Mouse (Mus musculus) testis, adult 2 months (tissue): ENCODE data around the gene Auts2. TPM values are rescaled to one million over a fixed set of nuclear protein-coding genes. Genes with fewer than 3 reads are reported as not detected.

Source experiments
- H3K27ac ChIP-seq: fragments of 200-500 bp; 2 replicates; pipeline ENCODE4 v1.5.1; 2012; ENCODE audit warnings: low read depth, low read length; ENCODE audit not compliant: control insufficient read depth, insufficient read depth
- H3K27me3 ChIP-seq: fragments of 200-500 bp; 2 replicates; pipeline ENCODE4 v1.6.1; 2012; ENCODE audit warnings: mild to moderate bottlenecking, low read length, moderate library complexity; ENCODE audit not compliant: control insufficient read depth, insufficient read depth
- H3K36me3 ChIP-seq: fragments of 200-500 bp; 2 replicates; pipeline ENCODE4 v1.6.1; 2012; ENCODE audit warnings: mild to moderate bottlenecking, low read length; ENCODE audit not compliant: control insufficient read depth, insufficient read depth
- H3K4me1 ChIP-seq: fragments of 200-500 bp; 2 replicates; pipeline ENCODE4 v1.6.1; 2012; ENCODE audit warnings: low read length; ENCODE audit not compliant: control insufficient read depth, insufficient read depth
- H3K4me3 ChIP-seq: fragments of 200-500 bp; 2 replicates; pipeline ENCODE4 v1.5.1; 2012; ENCODE audit warnings: low read depth, mild to moderate bottlenecking, low read length, moderate library complexity, mixed read lengths; ENCODE audit not compliant: control insufficient read depth
- CTCF ChIP-seq: fragments of 200-500 bp; IDR thresholded peaks from 2 replicates; pipeline ENCODE4 v1.5.1; 2012; ENCODE audit warnings: low read depth, mild to moderate bottlenecking, inconsistent platforms, low read length, moderate library complexity; ENCODE audit not compliant: control insufficient read depth, insufficient read depth, insufficient replicate concordance
- POLR2A ChIP-seq: fragments of 200-500 bp; IDR thresholded peaks from 2 replicates; pipeline ENCODE4 v1.6.1; 2012; ENCODE audit warnings: low read depth, mild to moderate bottlenecking, inconsistent platforms, low read length, moderate library complexity; ENCODE audit not compliant: control insufficient read depth
- polyA plus RNA-seq: library from polyadenylated mRNA; depleted of rRNA; stranded (reverse); fragments of >200 nt; gene quantifications from 2 replicates; pipeline ENCODE4 v1.2.3, GENCODE M21; 2012

The Auts2 gene
- polyA plus RNA-seq, 1 experiment = 4.3 TPM

DNA sequence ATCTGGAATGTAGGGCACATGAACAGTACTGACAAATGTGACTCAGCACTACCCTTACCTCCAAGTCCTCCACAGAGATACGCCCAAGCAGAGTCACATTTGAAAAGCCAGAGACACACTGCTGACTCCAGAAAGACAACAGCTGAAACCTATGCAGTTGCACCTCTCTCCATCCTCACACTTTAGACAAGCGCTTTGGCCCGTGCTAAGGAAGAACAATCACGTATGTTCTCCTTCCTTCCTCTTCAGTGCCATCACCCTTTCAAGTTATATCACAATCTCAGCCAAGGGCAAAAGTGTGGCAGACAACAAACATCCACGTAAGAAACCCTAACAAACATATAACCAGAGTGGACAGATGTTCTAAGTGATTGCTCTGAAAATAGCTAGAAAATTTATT lies 374.9 kb downstream of the Auts2 start:
- Histone ChIP-seq H3K36me3 (no peaks in the 10 kb centered on the region), H3K27ac (no peak overlapping the region), H3K4me3 (no peak overlapping the region), H3K27me3 (no peaks in the 10 kb centered on the region), H3K4me1 (no peaks in the 10 kb centered on the region)
- no peak for TF ChIP-seq POLR2A
- no peak for TF ChIP-seq CTCF

DNA sequence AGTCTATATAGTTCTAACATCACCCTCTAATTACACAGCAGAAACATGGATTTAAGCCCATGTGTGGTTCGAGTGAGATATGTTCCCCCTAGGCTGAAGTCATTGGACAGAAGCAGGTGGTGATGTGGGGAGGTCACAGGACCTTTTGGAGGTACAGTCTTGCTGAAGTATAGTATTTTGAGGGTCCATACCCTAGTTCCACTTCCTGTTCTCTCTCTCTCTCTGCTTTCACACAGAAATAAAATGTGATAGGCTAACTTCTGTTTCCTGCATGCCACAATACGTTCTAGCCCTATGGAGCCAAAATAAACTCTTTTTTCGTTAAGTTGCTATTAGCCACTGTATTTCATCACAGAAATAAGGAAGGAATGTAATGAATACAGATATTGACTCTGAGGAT lies 376.6 kb downstream of the Auts2 start:
- no peaks in the 10 kb centered on the region for H3K36me3 ChIP-seq
- TF ChIP-seq POLR2A (no peak), CTCF (no peak)
- H3K27ac ChIP-seq = no peak overlapping the region
- no peaks in the 10 kb centered on the region for H3K4me1 ChIP-seq
- no peaks in the 10 kb centered on the region for H3K27me3 ChIP-seq
- H3K4me3 ChIP-seq = no peak overlapping the region

DNA sequence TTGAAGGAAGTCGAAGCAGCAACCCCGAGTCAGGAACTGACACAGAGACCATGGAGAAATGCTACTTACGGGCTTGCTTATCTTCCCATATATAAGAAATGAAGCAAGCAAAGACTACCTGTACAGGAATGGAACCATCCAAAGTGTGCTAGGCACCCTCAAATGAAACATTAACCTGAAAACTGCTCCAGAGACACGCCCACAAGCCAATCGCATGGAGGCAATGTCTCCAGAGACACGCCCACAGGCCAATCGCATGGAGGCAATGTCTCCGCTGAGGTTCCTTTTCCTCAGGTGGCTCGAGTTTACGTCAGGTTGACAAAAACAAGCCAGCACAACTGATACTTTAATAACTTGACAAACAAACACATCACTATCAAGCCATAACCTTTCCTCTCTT lies 379.2 kb downstream of the Auts2 start:
- no peak for TF ChIP-seq CTCF
- TF ChIP-seq POLR2A = no peak
- Histone ChIP-seq H3K4me3 (no peak overlapping the region), H3K4me1 (no peaks in the 10 kb centered on the region), H3K27me3 (no peaks in the 10 kb centered on the region), H3K27ac (no peak overlapping the region), H3K36me3 (no peaks in the 10 kb centered on the region)

DNA sequence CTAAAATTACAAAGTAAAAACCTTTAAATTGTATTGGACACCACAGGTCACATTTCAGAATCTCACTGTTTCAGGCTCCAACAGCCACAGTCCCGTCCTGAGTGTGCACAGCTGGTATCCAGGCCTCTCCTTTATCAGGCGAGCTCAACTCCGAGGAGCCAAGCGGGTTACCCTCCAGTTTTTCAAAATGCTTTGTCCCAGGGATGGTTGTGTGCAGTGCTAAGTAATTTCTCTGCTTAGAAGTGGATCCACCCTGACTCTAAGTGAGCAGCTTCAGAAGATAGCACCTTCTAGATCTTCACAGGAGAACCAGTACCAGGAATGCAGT lies 381.0 kb downstream of the Auts2 start:
- no peaks in the 10 kb centered on the region for H3K4me1 ChIP-seq
- TF ChIP-seq CTCF (no peak), POLR2A (no peak)

DNA sequence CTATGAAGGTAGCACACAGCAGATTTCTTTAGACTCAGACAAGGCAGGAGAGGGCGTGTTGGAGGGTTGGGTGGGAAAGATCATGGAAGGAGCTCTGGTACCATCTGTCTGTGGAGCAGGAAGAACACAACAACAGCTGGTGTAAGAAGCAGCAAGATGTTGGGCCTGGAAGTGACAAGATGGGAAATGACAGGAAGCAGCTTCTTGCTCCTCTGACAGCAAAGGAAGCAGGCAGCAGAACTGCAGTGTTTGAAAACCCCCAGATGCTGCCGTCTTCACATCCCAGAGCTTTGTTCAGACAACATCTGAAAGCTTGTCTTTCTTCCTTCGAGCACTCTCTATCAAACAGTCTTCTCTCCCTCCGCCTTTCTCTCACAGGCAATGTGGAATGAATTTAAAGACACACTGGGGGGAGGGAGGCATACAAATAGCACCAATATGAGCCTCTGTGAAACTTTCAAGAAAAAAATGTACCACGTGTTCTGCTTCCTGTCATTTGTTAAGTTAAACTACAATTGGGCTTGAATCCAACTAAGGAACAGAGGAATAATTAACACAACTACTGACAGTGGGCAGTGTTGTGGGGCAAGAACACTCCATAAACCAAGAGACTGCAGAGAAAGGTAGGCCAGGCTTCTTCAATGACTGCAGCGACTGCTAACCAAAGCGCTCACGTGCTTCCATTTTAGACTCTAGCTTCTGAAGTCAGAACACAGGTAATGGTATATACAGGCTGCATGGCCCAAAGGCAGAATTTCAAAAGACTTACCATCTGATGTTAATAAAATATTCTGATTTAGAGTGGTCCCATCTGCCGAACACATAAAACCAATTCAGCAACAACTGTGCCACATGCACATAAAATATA lies 381.6 kb downstream of the Auts2 start:
- H3K27me3 ChIP-seq = no peaks in the 10 kb centered on the region
- H3K27ac ChIP-seq = no peak overlapping the region

More for the DNA sequence above, 381.0 kb downstream of the Auts2 start:
- Histone ChIP-seq H3K36me3 (no peaks in the 10 kb centered on the region), H3K27ac (no peak overlapping the region), H3K4me3 (no peak overlapping the region), H3K27me3 (no peaks in the 10 kb centered on the region)

GRCm38 (mm10) chr5:132144181-132144580 lies 399.0 kb downstream of the Auts2 start:
- Histone ChIP-seq H3K4me3 (no peak overlapping the region), H3K4me1 (no peaks in the 10 kb centered on the region), H3K27ac (no peak overlapping the region), H3K27me3 (no peaks in the 10 kb centered on the region), H3K36me3 (no peaks in the 10 kb centered on the region)
- TF ChIP-seq POLR2A (no peak), CTCF (no peak)

More for the DNA sequence above, 381.6 kb downstream of the Auts2 start:
- no peak for TF ChIP-seq CTCF
- Histone ChIP-seq H3K4me3 (no peak overlapping the region), H3K4me1 (no peaks in the 10 kb centered on the region), H3K36me3 (no peaks in the 10 kb centered on the region)

- Histone ChIP-seq H3K4me3 (no peak overlapping the region), H3K27ac (no peak overlapping the region), H3K27me3 (no peaks in the 10 kb centered on the region), H3K4me1 (no peaks in the 10 kb centered on the region), H3K36me3 (no peaks in the 10 kb centered on the region)
- no peak for TF ChIP-seq CTCF
- TF ChIP-seq POLR2A = no peak
These were observed 402.3 kb downstream of the Auts2 start for GRCm38 (mm10) chr5:132140816-132141215.
